Mouse (Mus musculus) intestine, embryonic 15.5 days (tissue): ENCODE results near the gene Cela3a. TPM values are rescaled to one million over a fixed set of nuclear protein-coding genes. Genes with fewer than 3 reads are reported as not detected.

Experiments
- ATAC-seq: fragments of 200-750 bp; cut with Nextera tagmentation; 2 replicates; pipeline ENCODE4 v1.8.0; 2017; ENCODE audit warnings: moderate TSS enrichment, moderate library complexity
- H3K27ac ChIP-seq: fragments of 300-500 bp; sonication (generic); 2 replicates; pipeline ENCODE4 v1.5.1; 2015; ENCODE audit warnings: mild to moderate bottlenecking, inconsistent platforms
- H3K27me3 ChIP-seq: fragments of 300-500 bp; sonication (generic); replicated peaks from 2 replicates; pipeline ENCODE4 v1.6.1; 2015; ENCODE audit warnings: inconsistent platforms
- H3K36me3 ChIP-seq: fragments of 300-500 bp; sonication (generic); 2 replicates; pipeline ENCODE4 v1.6.1; 2015; ENCODE audit warnings: inconsistent platforms
- H3K4me1 ChIP-seq: fragments of 300-500 bp; sonication (generic); replicated peaks from 2 replicates; pipeline ENCODE4 v1.6.1; 2015; ENCODE audit warnings: inconsistent platforms
- H3K4me2 ChIP-seq: fragments of 300-500 bp; sonication (generic); replicated peaks from 2 replicates; pipeline ENCODE4 v1.6.1; 2015; ENCODE audit warnings: mild to moderate bottlenecking, inconsistent platforms
- H3K4me3 ChIP-seq: fragments of 300-500 bp; sonication (generic); replicated peaks from 2 replicates; pipeline ENCODE4 v1.5.1; 2015; ENCODE audit warnings: inconsistent platforms
- H3K9ac ChIP-seq: fragments of 300-500 bp; sonication (generic); 2 replicates; pipeline ENCODE4 v1.6.1; 2015; ENCODE audit warnings: inconsistent platforms
- H3K9me3 ChIP-seq: fragments of 300-500 bp; sonication (generic); 2 replicates; pipeline ENCODE4 v1.6.1; 2016; ENCODE audit warnings: inconsistent platforms
- WGBS: fragments of 180-500 bp; shearing (Covaris S2); methylation state at CpG from one replicate; pipeline ENCODE4 v1.1.7; 2015; 5-methylcytosine and 5-hydroxymethylcytosine counted together
- polyA plus RNA-seq: library from polyadenylated mRNA; unstranded; fragments of >200 nt; fragmentation: Nextera tagmentation; extraction: Ambion mirVana; gene quantifications from 2 replicates; pipeline ENCODE4 v1.2.1, GENCODE M21; 2015

The Cela3a gene
- polyA plus RNA-seq, 1 experiment from 2014 or later: not detected

DNA sequence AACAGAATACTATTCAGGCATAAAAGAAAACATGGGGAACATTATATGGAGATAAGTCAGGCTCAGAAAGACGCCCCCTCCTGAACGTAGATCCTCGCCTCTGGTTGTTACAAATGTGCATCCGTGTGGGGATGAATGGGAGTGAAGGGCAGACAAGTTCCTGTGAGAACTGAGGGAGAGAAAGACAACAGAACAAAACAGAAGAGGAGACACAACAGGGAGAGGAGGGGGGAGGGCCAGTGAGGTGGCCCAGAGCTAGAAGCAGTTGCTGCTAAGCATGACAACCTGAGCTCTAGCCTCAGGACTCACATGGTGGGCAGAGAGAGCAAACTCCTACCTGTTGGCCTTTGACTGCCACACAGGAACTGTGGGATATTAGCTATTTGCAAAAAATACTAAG is 43.5 kb downstream of the Cela3a start:
- no peak overlapping the region for H3K27ac ChIP-seq
- H3K9me3 ChIP-seq: no peaks in the 10 kb centered on the region
- no peak overlapping the region for H3K9ac ChIP-seq
- 84% methylated on average over 4 of the region's 4 CpGs for WGBS
- H3K27me3 ChIP-seq: no peaks in the 10 kb centered on the region
- H3K36me3 ChIP-seq: no peaks in the 10 kb centered on the region
- H3K4me2 ChIP-seq: no peak overlapping the region
- peaks cover 22% of the 10 kb centered on the region for H3K4me1 ChIP-seq
- ATAC-seq: no peak
- H3K4me3 ChIP-seq: no peak overlapping the region

GRCm38 (mm10) chr4:137365356-137366062 is 44.1 kb downstream of the Cela3a start:
- H3K27ac ChIP-seq: no peak overlapping the region
- no peaks in the 10 kb centered on the region for H3K9me3 ChIP-seq
- WGBS: 82% methylated on average over 19 of the region's 19 CpGs
- H3K4me3 ChIP-seq: no peak overlapping the region
- H3K36me3 ChIP-seq: no peaks in the 10 kb centered on the region
- H3K4me2 ChIP-seq: no peak overlapping the region
- ATAC-seq: no peak
- no peaks in the 10 kb centered on the region for H3K27me3 ChIP-seq
- H3K4me1 ChIP-seq: peaks cover 19% of the 10 kb centered on the region
- H3K9ac ChIP-seq: no peak overlapping the region

GRCm38 (mm10) chr4:137364826-137365225 is 44.8 kb downstream of the Cela3a start:
- H3K9me3 ChIP-seq: no peaks in the 10 kb centered on the region
- H3K27me3 ChIP-seq: no peaks in the 10 kb centered on the region
- 81% methylated on average over 6 of the region's 6 CpGs for WGBS
- H3K27ac ChIP-seq: no peak overlapping the region
- ATAC-seq: no peak
- peaks cover 13% of the 10 kb centered on the region for H3K4me1 ChIP-seq
- no peak overlapping the region for H3K4me2 ChIP-seq
- H3K36me3 ChIP-seq: no peaks in the 10 kb centered on the region
- H3K9ac ChIP-seq: no peak overlapping the region
- H3K4me3 ChIP-seq: no peak overlapping the region

DNA sequence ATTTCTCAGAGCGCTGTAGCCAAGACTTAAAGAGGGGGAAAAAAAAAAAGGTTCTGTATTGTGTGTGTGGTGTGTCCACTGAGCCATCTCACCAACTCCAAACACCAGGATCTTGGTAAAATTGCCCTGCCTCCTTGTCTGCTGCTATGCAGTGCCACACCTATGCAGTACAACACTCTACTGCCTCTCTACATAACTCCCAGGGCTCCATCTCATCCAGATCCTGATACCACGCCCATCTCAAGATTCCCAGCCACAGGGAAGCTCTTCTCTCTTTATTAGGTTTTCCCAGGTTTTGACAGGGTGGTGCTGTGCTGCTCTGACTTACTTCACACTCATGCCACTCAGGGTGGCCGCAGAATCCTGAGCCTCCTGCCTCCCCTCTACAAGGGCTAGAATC is 48.6 kb downstream of the Cela3a start:
- Histone ChIP-seq H3K9me3 (no peaks in the 10 kb centered on the region), H3K4me1 (no peaks in the 10 kb centered on the region), H3K4me3 (no peak overlapping the region), H3K27me3 (no peaks in the 10 kb centered on the region), H3K36me3 (no peaks in the 10 kb centered on the region), H3K27ac (no peak overlapping the region), H3K4me2 (no peak overlapping the region), H3K9ac (no peak overlapping the region)
- ATAC-seq: no peak
- WGBS: 68% methylated on average over 3 of the region's 3 CpGs

GRCm38 (mm10) chr4:137358291-137359002 is 51.1 kb downstream of the Cela3a start:
- 0 out of 2 replicates have a peak, but pooled peaks cover 7% of the 10 kb centered on the region for H3K4me1 ChIP-seq
- no peak for ATAC-seq
- H3K9ac ChIP-seq: no peak overlapping the region
- H3K36me3 ChIP-seq: no peaks in the 10 kb centered on the region
- no peak overlapping the region for H3K4me3 ChIP-seq
- H3K27me3 ChIP-seq: no peaks in the 10 kb centered on the region
- H3K4me2 ChIP-seq: no peak overlapping the region
- no peaks in the 10 kb centered on the region for H3K9me3 ChIP-seq
- WGBS: 55% methylated on average over 14 of the region's 14 CpGs
- H3K27ac ChIP-seq: no peak overlapping the region

DNA sequence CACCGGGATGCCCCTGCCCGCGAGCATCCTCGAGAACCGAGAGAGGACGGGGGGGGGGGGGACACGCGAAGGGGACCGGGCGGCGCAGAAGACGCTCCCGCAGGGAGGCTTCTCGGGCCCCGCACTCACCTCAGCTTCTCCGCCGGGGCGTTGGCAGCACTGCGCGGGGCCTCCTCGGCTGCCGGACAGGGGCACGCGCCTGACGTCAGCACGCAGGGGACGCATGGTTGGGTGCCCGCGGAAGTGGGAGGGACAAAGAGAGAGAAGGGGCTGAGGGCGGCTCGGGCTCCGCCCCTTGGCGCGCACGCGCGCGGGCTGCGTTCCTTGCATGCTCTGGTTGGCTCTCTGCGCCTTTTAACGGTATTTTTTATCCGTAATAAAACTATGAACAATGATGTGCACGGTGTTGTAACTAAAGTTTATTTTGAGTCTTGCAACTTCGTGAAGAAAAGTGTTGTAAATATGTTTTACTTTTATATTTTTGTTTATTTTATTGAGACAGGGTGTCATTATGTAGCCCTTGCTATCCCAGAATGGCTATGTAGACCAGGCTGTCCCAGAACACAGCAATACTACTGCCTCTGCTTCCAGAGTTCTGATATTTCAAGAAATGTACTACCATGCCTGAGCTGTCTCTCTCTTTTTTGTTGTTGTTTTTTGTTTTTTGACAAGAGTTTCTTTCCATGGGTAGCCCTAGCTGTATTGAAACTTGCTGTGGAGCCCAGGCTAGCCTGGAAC is 51.9 kb downstream of the Cela3a start, which contains the start of gene Cdc42:
TSS of gene Cdc42 (minus strand) at position 204 of the 738 bp plus-strand sequence.
- Histone ChIP-seq H3K9ac (peak within 1 kb of the TSS; percentile 99), H3K9me3 (no peaks in the 10 kb centered on the region), H3K4me3 (peak within 1 kb of the TSS; percentile 97), H3K27me3 (no peaks in the 10 kb centered on the region), H3K4me1 (peaks cover 13% of the 10 kb centered on the region; the same call in 1 of the 2 replicates), H3K27ac (peak within 1 kb of the TSS; percentile 96), H3K36me3 (no peaks in the 10 kb centered on the region), H3K4me2 (peak within 1 kb of the TSS; percentile 59)
- peak; percentile 98 for ATAC-seq
- under 1% methylated on average over 40 of the region's 44 CpGs for WGBS

DNA sequence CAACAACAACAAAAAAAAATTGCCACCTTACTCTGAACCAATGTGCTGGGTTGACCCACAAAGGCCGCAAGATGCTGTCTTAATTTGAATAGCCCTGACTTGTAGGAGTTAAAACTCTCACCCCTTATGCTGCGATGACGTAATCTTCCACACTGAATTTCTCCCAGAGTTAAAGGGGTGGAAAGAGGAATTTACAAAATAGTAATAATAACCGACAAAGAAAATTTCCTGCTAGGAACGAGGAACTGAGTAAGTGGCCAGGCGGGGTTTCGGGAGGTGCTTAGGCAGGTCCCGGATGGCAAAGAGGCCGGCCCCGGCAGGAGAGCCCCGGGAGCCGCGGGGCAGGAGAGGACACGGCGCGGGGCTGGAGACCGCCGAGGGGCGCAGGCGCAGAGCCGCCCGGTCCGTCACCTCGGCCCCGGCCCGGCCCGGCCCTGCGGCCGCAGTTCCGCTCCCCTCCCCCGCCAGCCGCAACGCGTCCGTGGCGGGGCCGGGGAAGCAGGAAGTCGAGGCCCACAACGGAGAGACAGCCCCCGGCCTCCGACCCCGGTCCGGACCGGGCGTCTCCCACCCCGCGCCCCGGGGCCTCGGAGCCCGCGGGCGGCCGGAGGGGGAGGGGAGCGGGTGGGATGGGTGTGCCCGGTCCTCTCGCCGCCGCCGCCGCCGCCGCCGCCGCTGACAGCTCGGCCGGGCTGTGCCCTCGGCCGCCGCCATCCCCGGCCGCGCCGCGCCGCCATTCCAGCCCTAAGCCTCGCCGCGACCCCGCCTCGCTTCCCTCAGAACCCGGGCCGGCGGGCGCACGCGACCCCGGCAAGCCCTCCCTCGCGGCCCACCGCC is 52.7 kb downstream of the Cela3a start:
- Histone ChIP-seq H3K4me1 (peaks cover 17% of the 10 kb centered on the region; the same call in 1 of the 2 replicates), H3K27me3 (no peaks in the 10 kb centered on the region), H3K9ac (peak overlapping the region; percentile 99), H3K4me2 (peak overlapping the region; percentile 59), H3K27ac (peak overlapping the region; percentile 96), H3K4me3 (peak overlapping the region; percentile 97), H3K9me3 (no peaks in the 10 kb centered on the region), H3K36me3 (no peaks in the 10 kb centered on the region)
- peak; percentile 77 for ATAC-seq
- WGBS: under 1% methylated on average over 64 of the region's 90 CpGs

Other genes starting within 250 kb of the Cela3a start
- gene Wnt4, start 132.3 kb downstream of the Cela3a start, polyA plus RNA-seq: 2.8 and 4.0 TPM in 2 replicates
- gene Cdc42, start 52.1 kb downstream of the Cela3a start, polyA plus RNA-seq: 653 and 697 TPM in 2 replicates
- 74.8 and 281 TPM in 2 replicates for gene Cela3b, start 20.7 kb upstream of the Cela3a start, polyA plus RNA-seq
- not detected in 2 replicates for gene 1700013G24Rik, start 43.5 kb upstream of the Cela3a start, polyA plus RNA-seq
- 20.9 and 23.0 TPM in 2 replicates for gene Hspg2, start 59.0 kb upstream of the Cela3a start, polyA plus RNA-seq
- not detected in 2 replicates for gene Ldlrad2, start 164.8 kb upstream of the Cela3a start, polyA plus RNA-seq
- gene Usp48, start 184.0 kb upstream of the Cela3a start, polyA plus RNA-seq: 61.2 and 62.0 TPM in 2 replicates